Mouse (Mus musculus) stomach, postnatal 0 days (tissue): ENCODE data around the gene Tfdp2. TPM values are rescaled to one million over a fixed set of nuclear protein-coding genes. Genes with fewer than 3 reads are reported as not detected.

Experiments
- ATAC-seq: fragments of 200-750 bp; cut with Nextera tagmentation; 2 replicates; pipeline ENCODE4 v1.8.0; 2017; ENCODE audit not compliant: low FRiP score, low TSS enrichment
- DNase-seq: peaks from one replicate; pipeline ENCODE4 v3.0.0-alpha.2; 2016; ENCODE audit warnings: low spot score
- H3K27ac ChIP-seq: fragments of 300-500 bp; sonication (generic); replicated peaks from 2 replicates; pipeline ENCODE4 v1.5.1; 2014; ENCODE audit warnings: mild to moderate bottlenecking, control low read depth
- H3K27me3 ChIP-seq: fragments of 300-500 bp; sonication (generic); 2 replicates; pipeline ENCODE4 v1.6.1; 2014; ENCODE audit warnings: low read length; ENCODE audit not compliant: control insufficient read depth, insufficient read depth
- H3K36me3 ChIP-seq: fragments of 300-500 bp; sonication (generic); 2 replicates; pipeline ENCODE4 v1.6.1; 2014; ENCODE audit warnings: low read length, mixed read lengths; ENCODE audit not compliant: control insufficient read depth, insufficient read depth
- H3K4me1 ChIP-seq: fragments of 300-500 bp; sonication (generic); replicated peaks from 2 replicates; pipeline ENCODE4 v1.6.1; 2014; ENCODE audit warnings: antibody characterized with exemption; ENCODE audit not compliant: control insufficient read depth, insufficient read depth
- H3K4me2 ChIP-seq: fragments of 300-500 bp; sonication (generic); replicated peaks from 2 replicates; pipeline ENCODE4 v1.6.1; 2014; ENCODE audit warnings: low read depth, mild to moderate bottlenecking, control low read depth, moderate library complexity
- H3K4me3 ChIP-seq: fragments of 300-500 bp; sonication (generic); 2 replicates; pipeline ENCODE4 v1.5.1; 2014; ENCODE audit warnings: low read depth, low read length, control low read depth
- H3K9ac ChIP-seq: fragments of 300-500 bp; sonication (generic); 2 replicates; pipeline ENCODE4 v1.6.1; 2014; ENCODE audit warnings: mild to moderate bottlenecking, low read length, control low read depth, mixed read lengths
- H3K9me3 ChIP-seq: fragments of 300-500 bp; sonication (generic); 2 replicates; pipeline ENCODE4 v1.6.1; 2016; ENCODE audit warnings: low read length; ENCODE audit not compliant: control insufficient read depth
- CTCF ChIP-seq: IDR thresholded peaks from 2 replicates; pipeline ENCODE4 v1.5.1; 2016; ENCODE audit warnings: antibody characterized with exemption, low read depth, mild to moderate bottlenecking, moderate library complexity
- EP300 ChIP-seq: optimal IDR thresholded peaks from 2 replicates; pipeline ENCODE3; 2016; ENCODE audit warnings: antibody characterized with exemption
- WGBS: fragments of 180-500 bp; shearing (Covaris S2); extraction: QIAGEN DNeasy Blood & Tissue Kit; methylation state at CpG from one replicate; pipeline ENCODE4 v1.1.7; 2014; 5-methylcytosine and 5-hydroxymethylcytosine counted together
- polyA plus RNA-seq: library from polyadenylated mRNA; unstranded; fragments of >200 nt; fragmentation: Nextera tagmentation; extraction: Ambion mirVana; gene quantifications from 2 replicates; pipeline ENCODE4 v1.2.1, GENCODE M21; 2015

Tfdp2 gene
- polyA plus RNA-seq, 1 experiment from 2014 or later = 28.8 TPM

- ATAC-seq (no peak), DNase-seq (no peak)
- Histone ChIP-seq H3K9ac (no peak overlapping the region), H3K4me2 (no peak overlapping the region), H3K36me3 (no peaks in the 10 kb centered on the region), H3K4me3 (no peak overlapping the region), H3K27me3 (no peaks in the 10 kb centered on the region), H3K9me3 (no peaks in the 10 kb centered on the region), H3K27ac (no peak overlapping the region), H3K4me1 (no peaks in the 10 kb centered on the region)
- 55% methylated on average over 5 of the region's 5 CpGs for WGBS
- TF ChIP-seq CTCF (no peak), EP300 (no peak)
Observed at GRCm38 (mm10) chr9:96369654-96370384, 173.7 kb downstream of the Tfdp2 start.

DNA sequence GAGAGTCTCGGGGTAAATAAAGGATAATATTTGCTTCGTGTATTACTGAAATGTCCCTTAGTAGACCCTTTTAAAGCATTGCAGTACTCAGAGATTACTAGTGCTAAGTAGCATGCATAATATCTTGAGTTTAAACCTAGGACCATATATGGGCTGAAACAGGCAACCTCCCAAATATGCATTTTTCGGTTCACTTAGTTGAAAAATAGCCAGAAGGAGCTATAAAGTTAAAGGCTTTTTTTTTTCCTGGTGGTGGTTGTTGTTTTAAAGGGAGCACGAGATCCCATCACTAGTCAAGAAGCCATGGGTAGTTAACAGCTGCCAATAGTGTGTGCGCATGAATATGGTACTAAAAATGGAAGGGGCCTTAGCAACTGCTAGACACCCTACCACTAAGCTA lies 175.0 kb downstream of the Tfdp2 start:
- no peak overlapping the region for H3K4me3 ChIP-seq
- H3K4me2 ChIP-seq = no peak overlapping the region
- ATAC-seq = no peak
- H3K9me3 ChIP-seq = no peaks in the 10 kb centered on the region
- TF ChIP-seq CTCF (no peak), EP300 (no peak)
- 56% methylated on average over 5 of the region's 5 CpGs for WGBS
- no peak overlapping the region for H3K27ac ChIP-seq
- H3K9ac ChIP-seq = no peak overlapping the region
- no peaks in the 10 kb centered on the region for H3K27me3 ChIP-seq
- DNase-seq = no peak
- no peaks in the 10 kb centered on the region for H3K4me1 ChIP-seq
- no peaks in the 10 kb centered on the region for H3K36me3 ChIP-seq

Other genes with a start within 250 kb of the Tfdp2 start
- gene Xrn1, start 241.5 kb upstream of the Tfdp2 start, polyA plus RNA-seq = 5.4 and 7.6 TPM in 2 replicates
- 8.7 and 9.8 TPM in 2 replicates for gene Gk5, start 76.9 kb upstream of the Tfdp2 start, polyA plus RNA-seq
- gene Atp1b3, start 168.2 kb downstream of the Tfdp2 start, polyA plus RNA-seq = 143 TPM in 2 replicates